Mouse (Mus musculus) myocyte (in vitro differentiated cells): ENCODE results near the gene Zfp511. TPM values are rescaled to one million over a fixed set of nuclear protein-coding genes. Genes with fewer than 3 reads are reported as not detected.

Experiments
- H3K27me3 ChIP-seq: one replicate; pipeline ENCODE4 v1.6.1; 2011; ENCODE audit not compliant: control insufficient read depth, insufficient read depth, insufficient read length
- H3K36me3 ChIP-seq: one replicate; pipeline ENCODE4 v1.6.1; 2011; ENCODE audit not compliant: control insufficient read depth, insufficient read depth
- H3K4me2 ChIP-seq: one replicate; pipeline ENCODE4 v1.6.1; 2011; ENCODE audit warnings: low read depth, control low read depth
- H3K4me3 ChIP-seq: one replicate; pipeline ENCODE4 v1.5.1; 2011; ENCODE audit warnings: mild to moderate bottlenecking, control low read depth, moderate library complexity
- H3K79me2 ChIP-seq: one replicate; pipeline ENCODE4 v1.6.1; 2011; ENCODE audit not compliant: control insufficient read depth, insufficient read depth
- H3ac ChIP-seq: one replicate; pipeline ENCODE4 v1.6.1; 2011; ENCODE audit not compliant: control insufficient read depth, insufficient read length
- CEBPB ChIP-seq: IDR thresholded peaks from 2 replicates; pipeline ENCODE4 v1.6.1; 2011; ENCODE audit warnings: mild to moderate bottlenecking, moderate library complexity; ENCODE audit not compliant: poor library complexity, insufficient read depth, severe bottlenecking
- E2F4 ChIP-seq: IDR thresholded peaks from one replicate; pipeline ENCODE4 v1.6.1; 2011; ENCODE audit warnings: mild to moderate bottlenecking, control low read depth, moderate library complexity; ENCODE audit not compliant: insufficient read depth
- MAX ChIP-seq: IDR thresholded peaks from one replicate; pipeline ENCODE4 v1.6.1; 2011; ENCODE audit warnings: low read depth, mild to moderate bottlenecking, control low read depth
- MYOD1 ChIP-seq, 3 experiments: IDR thresholded peaks; one replicate each; pipeline ENCODE4 v1.6.1; 2011; ENCODE audit warnings: control low read depth in 2 of 3, low read depth in 2 of 3, mild to moderate bottlenecking in 2 of 3, moderate library complexity in 1 of 3; ENCODE audit not compliant: insufficient read length in 2 of 3, control insufficient read depth in 1 of 3
- MYOG ChIP-seq, 3 experiments: IDR thresholded peaks; one replicate each; pipeline ENCODE4 v1.6.1; 2011; ENCODE audit warnings: control low read depth in 2 of 3, low read depth in 2 of 3, mild to moderate bottlenecking in 2 of 3; ENCODE audit not compliant: insufficient read length in 2 of 3, control insufficient read depth in 1 of 3, insufficient read depth in 1 of 3
- POLR2A ChIP-seq: IDR thresholded peaks from one replicate; pipeline ENCODE4 v1.6.1; 2011; ENCODE audit warnings: low read depth, mild to moderate bottlenecking, control low read depth, moderate library complexity; ENCODE audit not compliant: insufficient read length
- POLR2AphosphoS2 ChIP-seq: IDR thresholded peaks from one replicate; pipeline ENCODE4 v1.6.1; 2011; ENCODE audit warnings: low read depth, control low read depth; ENCODE audit not compliant: insufficient read length
- REST ChIP-seq: IDR thresholded peaks from one replicate; pipeline ENCODE4 v1.6.1; 2011; ENCODE audit warnings: mild to moderate bottlenecking, control low read depth, moderate library complexity; ENCODE audit not compliant: insufficient read depth, insufficient read length
- SRF ChIP-seq: IDR thresholded peaks from one replicate; pipeline ENCODE4 v1.6.1; 2011; ENCODE audit warnings: low read depth; ENCODE audit not compliant: control insufficient read depth, insufficient read length
- TCF12 ChIP-seq: IDR thresholded peaks from one replicate; pipeline ENCODE4 v1.6.1; 2011; ENCODE audit warnings: mild to moderate bottlenecking, control low read depth; ENCODE audit not compliant: poor library complexity, insufficient read depth, severe bottlenecking
- TCF3 ChIP-seq: IDR thresholded peaks from one replicate; pipeline ENCODE4 v1.6.1; 2011; ENCODE audit warnings: low read depth, control low read depth; ENCODE audit not compliant: insufficient read length
- USF1 ChIP-seq: IDR thresholded peaks from one replicate; pipeline ENCODE4 v1.6.1; 2011; ENCODE audit warnings: low read depth, mild to moderate bottlenecking, control low read depth, moderate library complexity
- polyA plus RNA-seq: library from polyadenylated mRNA; unstranded; fragments of >200 nt; fragmentation: generic; extraction: Trizol; gene quantifications from one replicate; pipeline ENCODE4 v1.2.1, GENCODE M21; 2012; ENCODE audit warnings: missing spikeins

Gene Zfp511
- polyA plus RNA-seq, 1 experiment: 25.2 TPM

DNA sequence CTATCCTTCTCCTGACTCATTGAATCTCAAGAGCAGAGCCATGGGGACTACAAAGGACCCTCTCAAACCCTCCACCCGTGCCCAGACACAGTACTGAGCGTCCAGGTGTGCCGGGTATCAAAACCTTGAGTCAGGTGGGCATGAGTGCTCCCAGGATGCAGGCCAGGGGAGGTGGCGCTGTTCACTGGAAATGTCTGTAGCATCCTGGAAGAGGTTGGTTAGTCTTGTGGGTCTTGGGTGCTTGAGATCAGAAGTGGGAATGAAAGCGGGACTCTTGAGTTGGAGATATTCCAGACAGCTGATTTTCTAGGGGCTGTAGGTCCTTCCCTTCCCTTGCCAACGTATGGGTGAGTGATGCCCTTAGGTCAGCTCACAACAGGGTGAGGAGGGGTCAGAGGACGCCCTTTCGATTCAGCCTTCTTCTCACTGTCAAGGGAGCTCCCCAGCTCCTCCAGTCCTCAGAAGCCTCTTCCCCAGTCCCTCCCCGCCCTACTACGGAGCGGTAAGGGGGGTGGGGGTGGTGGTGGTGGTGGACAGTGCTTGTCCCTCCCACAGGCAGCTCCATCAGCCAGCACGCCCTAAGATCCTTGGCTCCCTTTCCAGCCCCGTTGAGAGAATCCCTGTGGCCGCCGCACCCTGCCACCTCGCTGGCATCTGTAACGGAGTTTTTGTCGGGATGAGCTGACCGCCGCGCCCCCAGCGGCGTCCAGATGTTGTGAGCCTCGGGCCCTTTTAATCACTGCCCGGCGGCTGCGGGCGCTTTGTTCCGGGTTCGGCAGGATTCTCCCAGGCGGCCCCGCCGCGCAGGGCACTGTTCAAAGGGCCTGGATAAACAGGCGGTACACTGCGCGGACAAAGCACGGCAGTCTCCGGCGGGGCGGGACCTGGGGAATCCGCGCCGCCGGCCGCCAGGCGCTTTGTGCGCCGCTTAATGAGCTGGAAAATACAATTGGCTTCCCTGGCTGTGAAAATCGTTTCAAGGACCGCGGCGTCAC is 21.5 kb downstream of the Zfp511 start:
- Histone ChIP-seq H3ac (no peak overlapping the region), H3K27me3 (peaks cover 11% of the 10 kb centered on the region), H3K36me3 (no peaks in the 10 kb centered on the region), H3K79me2 (no peaks in the 10 kb centered on the region), H3K4me3 (peak overlapping the region; percentile 6), H3K4me2 (peak overlapping the region; percentile 69)
- TF ChIP-seq USF1 (no peak), E2F4 (no peak), TCF12 (no peak), MAX (no peak), MYOG (IDR thresholded peaks at IDR 0.05; ENCODE audit: control insufficient read depth in 1 of 3, insufficient read depth in 1 of 3, insufficient read length in 2 of 3, low read depth in 2 of 3) (no peak), TCF3 (no peak), SRF (no peak), MYOD1 (IDR thresholded peaks at IDR 0.05; ENCODE audit: control insufficient read depth in 1 of 3, insufficient read length in 2 of 3, low read depth in 2 of 3) (no peak), CEBPB (no peak), REST (no peak), POLR2A (no peak), POLR2AphosphoS2 (no peak)

DNA sequence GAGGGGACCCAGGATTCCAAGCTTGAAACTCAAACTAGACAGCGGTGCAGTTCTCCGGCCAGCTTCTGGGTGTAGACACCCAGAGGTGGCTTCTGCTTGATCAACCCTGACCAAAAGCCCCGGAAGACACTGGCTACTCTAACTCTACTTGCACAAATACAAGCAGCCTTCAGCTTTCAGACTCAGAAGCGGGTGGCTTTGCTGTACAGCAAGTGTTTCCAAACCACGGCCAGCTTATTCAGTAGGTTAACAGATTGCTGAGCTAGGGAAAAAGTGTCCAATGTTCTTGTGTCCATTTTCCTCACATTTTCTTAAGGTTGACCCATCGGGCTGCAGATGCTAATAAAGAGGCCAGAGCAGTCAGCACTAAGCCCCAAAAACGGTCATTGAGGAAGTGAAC is 22.3 kb downstream of the Zfp511 start:
- H3ac ChIP-seq: no peak overlapping the region
- H3K4me3 ChIP-seq: peak overlapping the region; percentile 6
- H3K4me2 ChIP-seq: peak overlapping the region; percentile 69
- no peaks in the 10 kb centered on the region for H3K36me3 ChIP-seq
- H3K79me2 ChIP-seq: no peaks in the 10 kb centered on the region
- H3K27me3 ChIP-seq: peaks cover 13% of the 10 kb centered on the region
- TF ChIP-seq POLR2A: no peak
- TF ChIP-seq TCF3: no peak
- TF ChIP-seq MYOG (IDR thresholded peaks at IDR 0.05; ENCODE audit: control insufficient read depth in 1 of 3, insufficient read depth in 1 of 3, insufficient read length in 2 of 3, low read depth in 2 of 3): no peak

DNA sequence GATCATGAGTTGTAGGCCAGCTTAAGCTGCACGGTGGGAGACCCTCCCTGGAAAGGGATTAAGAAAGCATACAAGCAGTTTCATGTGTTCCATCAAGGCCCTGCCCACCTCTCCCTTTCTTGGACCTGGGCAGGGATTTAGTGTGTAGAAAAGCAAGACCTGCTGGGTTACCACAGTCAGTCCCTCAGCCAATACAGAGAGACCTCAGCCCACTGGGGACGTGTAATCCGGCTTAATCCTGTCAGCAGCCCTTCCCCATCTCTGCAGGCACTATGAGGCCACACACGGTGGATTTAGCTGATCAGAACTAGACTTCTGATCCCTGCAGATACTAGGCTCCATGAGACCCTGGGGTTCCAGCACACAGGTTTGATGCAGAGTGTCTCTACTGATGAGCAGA is 23.4 kb downstream of the Zfp511 start:
- H3K79me2 ChIP-seq: no peaks in the 10 kb centered on the region
- no peak overlapping the region for H3ac ChIP-seq
- TF ChIP-seq POLR2A (no peak), TCF12 (no peak), CEBPB (no peak), USF1 (no peak), MAX (no peak), SRF (no peak), REST (no peak), TCF3 (no peak), MYOD1 (IDR thresholded peaks at IDR 0.05; ENCODE audit: control insufficient read depth in 1 of 3, insufficient read length in 2 of 3, low read depth in 2 of 3) (no peak), E2F4 (no peak), POLR2AphosphoS2 (no peak), MYOG (IDR thresholded peaks at IDR 0.05; ENCODE audit: control insufficient read depth in 1 of 3, insufficient read depth in 1 of 3, insufficient read length in 2 of 3, low read depth in 2 of 3) (no peak)
- H3K36me3 ChIP-seq: no peaks in the 10 kb centered on the region
- H3K4me2 ChIP-seq: no peak overlapping the region
- H3K27me3 ChIP-seq: peaks cover 24% of the 10 kb centered on the region
- H3K4me3 ChIP-seq: no peak overlapping the region

DNA sequence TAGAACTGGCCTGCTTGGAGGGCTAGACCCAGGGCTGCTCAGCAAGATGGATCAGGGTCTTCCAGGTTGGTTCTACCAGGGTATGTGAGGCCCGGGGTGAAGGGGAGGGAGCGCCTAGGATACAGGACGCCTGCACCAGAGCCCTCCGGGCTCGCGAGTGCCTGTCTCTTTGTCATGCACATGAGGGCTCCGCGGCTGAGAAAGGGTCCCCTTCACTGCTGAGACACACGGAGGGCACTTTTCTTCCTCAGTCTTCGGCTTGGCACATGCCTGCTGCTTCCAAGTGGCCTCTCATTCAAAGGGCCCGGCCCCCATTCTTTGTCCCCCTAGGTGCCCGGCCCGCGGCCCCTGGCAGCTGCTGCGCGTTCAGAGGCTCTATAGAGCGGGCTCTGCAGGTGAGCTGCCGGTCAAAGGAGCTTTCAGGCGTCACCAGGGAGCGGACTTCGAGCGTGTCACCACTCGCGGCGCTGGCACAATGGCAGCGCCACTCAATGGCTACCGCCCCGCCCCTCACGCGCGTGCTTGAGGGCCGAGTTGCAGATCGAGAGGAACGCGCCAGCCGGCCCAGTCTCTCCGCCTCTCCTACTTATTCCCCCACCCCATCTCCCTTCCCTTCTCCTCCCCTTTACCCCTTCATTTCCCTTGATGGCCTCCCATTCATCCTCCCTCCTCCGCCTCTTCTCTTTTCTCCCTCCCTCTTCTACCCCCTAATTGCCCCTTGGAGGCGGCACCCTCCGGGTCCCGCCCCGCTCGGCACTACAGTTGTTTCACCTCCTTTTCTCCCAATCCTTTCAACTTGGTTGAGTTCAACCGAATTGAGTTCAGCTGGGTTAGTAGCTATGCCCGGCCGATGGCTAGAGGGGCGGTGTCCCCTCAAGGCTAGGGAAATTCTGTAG is 25.0 kb downstream of the Zfp511 start:
- H3K36me3 ChIP-seq: no peaks in the 10 kb centered on the region
- no peak overlapping the region for H3ac ChIP-seq
- no peaks in the 10 kb centered on the region for H3K79me2 ChIP-seq
- H3K4me3 ChIP-seq: no peak overlapping the region
- H3K4me2 ChIP-seq: peak overlapping the region; percentile 30
- TF ChIP-seq MYOG (IDR thresholded peaks at IDR 0.05; ENCODE audit: control insufficient read depth in 1 of 3, insufficient read depth in 1 of 3, insufficient read length in 2 of 3, low read depth in 2 of 3) (no peak), CEBPB (no peak), POLR2A (no peak), SRF (no peak), POLR2AphosphoS2 (no peak), MAX (no peak), E2F4 (no peak), TCF12 (no peak), REST (no peak), MYOD1 (IDR thresholded peaks at IDR 0.05; ENCODE audit: control insufficient read depth in 1 of 3, insufficient read length in 2 of 3, low read depth in 2 of 3) (no peak), TCF3 (no peak), USF1 (no peak)
- peaks cover 34% of the 10 kb centered on the region for H3K27me3 ChIP-seq
